Mouse (Mus musculus) layer of hippocampus, adult 2 months (tissue): ENCODE data around the gene Fhl5. TPM values are rescaled to one million over a fixed set of nuclear protein-coding genes. Genes with fewer than 3 reads are reported as not detected.
"Not testable (repeated sequence)": the region's sequence is repeated elsewhere in the genome, so short reads cannot be mapped to it uniquely, and the experiment has no call there.

Source experiments
- DNase-seq, 2 experiments: peaks; one replicate each; pipeline ENCODE4 v3.0.0; 2022; ENCODE audit warnings: low spot score in 2 of 2
- H3K27ac ChIP-seq: fragments of 200-600 bp; 2 replicates; pipeline ENCODE4 v1.8.1; 2022
- H3K4me3 ChIP-seq: fragments of 200-600 bp; 2 replicates; pipeline ENCODE4 v1.8.1; 2022; ENCODE audit warnings: mild to moderate bottlenecking
- CTCF ChIP-seq: fragments of 200-600 bp; conservative IDR thresholded peaks from 2 replicates; pipeline ENCODE4 v1.8.1; 2022; ENCODE audit warnings: antibody characterized with exemption, mild to moderate bottlenecking, moderate library complexity
- long read RNA-seq, 2 experiments: library from polyadenylated mRNA; stranded (forward); transcript quantifications; one replicate each; pipeline ENCODE4 v2.0.0; 2021; ENCODE audit warnings: borderline mapping rate in 2 of 2
- total RNA-seq, 2 experiments: library from RNA; stranded (reverse); gene quantifications; 2 replicates each; pipeline ENCODE4 v1.2.3; 2021

The Fhl5 gene
- total RNA-seq, result under 1 TPM; 0.56 to 0.64 TPM
- long read RNA-seq, experiment 1, partial matches to known transcripts, result 1 of 1 reads
- long read RNA-seq, experiment 1, other reads (novel, unspliced or antisense), result 0 of 1 reads
- long read RNA-seq, experiment 2, result 0 reads

GRCm38 (mm10) chr4:25242776-25243175, at the start of gene Fhl5:
Gene Fhl5, minus strand, starts transcription at chr4:25242876.
- no peak for DNase-seq
- no peak within 1 kb of the TSS for H3K4me3 ChIP-seq
- H3K27ac ChIP-seq, result no peak within 1 kb of the TSS
- TF ChIP-seq CTCF, result no peak

- DNase-seq, H3K27ac ChIP-seq, H3K4me3 ChIP-seq: not testable (repeated sequence)
These were observed 42.3 kb upstream of the Fhl5 start for GRCm38 (mm10) chr4:25285002-25285401.

GRCm38 (mm10) chr4:25281671-25282038, 39.0 kb upstream of the Fhl5 start, which contains the start of gene Ufl1:
Gene Ufl1, minus strand, starts transcription at chr4:25281821.
- peak; percentile 96 to 98 for DNase-seq
- H3K4me3 ChIP-seq, result peak within 1 kb of the TSS; percentile 64
- TF ChIP-seq CTCF, result no peak; the same call in 1 of the 2 replicates
- H3K27ac ChIP-seq, result peak within 1 kb of the TSS; percentile 99

- peak overlapping the region; percentile 99 for H3K27ac ChIP-seq
- TF ChIP-seq CTCF, result peak; percentile 60
- H3K4me3 ChIP-seq, result peak overlapping the region; percentile 64
- peak in 1 of 2 experiments; percentile 67 for DNase-seq
These were observed 38.4 kb upstream of the Fhl5 start for GRCm38 (mm10) chr4:25280938-25281670.

GRCm38 (mm10) chr4:25272861-25273627, 30.4 kb upstream of the Fhl5 start:
- no peak overlapping the region for H3K27ac ChIP-seq
- H3K4me3 ChIP-seq, result no peak overlapping the region
- no peak for TF ChIP-seq CTCF
- no peak for DNase-seq

- no peak for TF ChIP-seq CTCF
- no peak for DNase-seq
These were observed 29.2 kb upstream of the Fhl5 start for GRCm38 (mm10) chr4:25271926-25272325.

GRCm38 (mm10) chr4:25267144-25267543, 24.5 kb upstream of the Fhl5 start:
- Histone ChIP-seq H3K4me3 (no peak overlapping the region), H3K27ac (no peak overlapping the region)
- no peak for DNase-seq
- TF ChIP-seq CTCF, result no peak

More at GRCm38 (mm10) chr4:25271926-25272325, 29.2 kb upstream of the Fhl5 start:
- H3K4me3 ChIP-seq, result no peak overlapping the region
- no peak overlapping the region for H3K27ac ChIP-seq

GRCm38 (mm10) chr4:25257822-25258398, 15.2 kb upstream of the Fhl5 start:
- no peak for DNase-seq

GRCm38 (mm10) chr4:25235663-25236062, 7.0 kb downstream of the Fhl5 start:
- DNase-seq, H3K4me3 ChIP-seq, H3K27ac ChIP-seq: not testable (repeated sequence)

More at GRCm38 (mm10) chr4:25257822-25258398, 15.2 kb upstream of the Fhl5 start:
- Histone ChIP-seq H3K4me3 (no peak overlapping the region), H3K27ac (no peak overlapping the region)
- TF ChIP-seq CTCF, result no peak

- H3K4me3 ChIP-seq, H3K27ac ChIP-seq, DNase-seq: not testable (repeated sequence)
These were observed 8.9 kb downstream of the Fhl5 start for GRCm38 (mm10) chr4:25233767-25234166.

- Histone ChIP-seq H3K4me3 (no peak overlapping the region), H3K27ac (no peak overlapping the region)
- no peak for DNase-seq
- TF ChIP-seq CTCF, result no peak
These were observed 10.1 kb downstream of the Fhl5 start for GRCm38 (mm10) chr4:25232546-25232945.

GRCm38 (mm10) chr4:25227527-25227926, 15.1 kb downstream of the Fhl5 start:
- no peak overlapping the region for H3K27ac ChIP-seq
- TF ChIP-seq CTCF, result no peak

GRCm38 (mm10) chr4:25221927-25222326, 20.7 kb downstream of the Fhl5 start:
- DNase-seq, result no peak
- Histone ChIP-seq H3K27ac (no peak overlapping the region), H3K4me3 (no peak overlapping the region)
- no peak for TF ChIP-seq CTCF

More at GRCm38 (mm10) chr4:25227527-25227926, 15.1 kb downstream of the Fhl5 start:
- DNase-seq, result no peak
- H3K4me3 ChIP-seq, result no peak overlapping the region
